Mouse (Mus musculus) heart, postnatal 0 days (tissue): Measurements from ENCODE around the gene Iqcg.

ENCODE experiments used
- CTCF ChIP-seq: IDR thresholded peaks from 2 replicates; pipeline ENCODE4 v1.5.1; 2016; ENCODE audit warnings: antibody characterized with exemption, control low read depth, low read depth
- EP300 ChIP-seq: IDR thresholded peaks from 2 replicates; pipeline ENCODE4 v1.6.1; 2016; ENCODE audit warnings: antibody characterized with exemption, low read depth

GRCm38 (mm10) chr16:33082951-33083350, 26.9 kb upstream of the Iqcg start:
- TF ChIP-seq CTCF (no peak), EP300 (no peak)
